ENCODE assay signal across 30 mouse cellular contexts in genomic region chr2:56576588-56576987, GRCm38 (mm10).
A peak's percentile ranks its signal among the peaks of the same experiment; 100 is the strongest.
DNase-seq lines count a peak whose midpoint lies in the region; ATAC-seq and TF ChIP-seq lines count a peak whose summit lies in the region.
"Had no signal": no experiment of that assay in that cellular context is flagged by ENCODE, and none has a peak within 500 bp of the region (broad histone marks: within the 10 kb centered on the region; RNA-seq: fewer than 3 reads in every experiment).

No protein-coding gene starts in this region.

- no peak for TF ChIP-seq CTCF in forebrain, postnatal 0 days (IDR thresholded peaks at IDR 0.05; ENCODE audit: low read depth)
- no peak for TF ChIP-seq CTCF in hindbrain, postnatal 0 days (IDR thresholded peaks at IDR 0.05; ENCODE audit: low read depth)
- TF ChIP-seq CTCF in midbrain, postnatal 0 days (IDR thresholded peaks at IDR 0.05), result no peak

- H3K9me3 ChIP-seq in forebrain, embryonic 11.5 days (ENCODE audit: control insufficient read depth, low read length), result no peaks in the 10 kb centered on the region
- H3K9me3 ChIP-seq in forebrain, postnatal 0 days (ENCODE audit: low read length), result no peaks in the 10 kb centered on the region
- no peaks in the 10 kb centered on the region for H3K9me3 ChIP-seq in hindbrain, embryonic 12.5 days (replicated peaks)
- no peaks in the 10 kb centered on the region for H3K9me3 ChIP-seq in hindbrain, postnatal 0 days (ENCODE audit: low read length)
- no peaks in the 10 kb centered on the region for H3K9me3 ChIP-seq in midbrain, embryonic 13.5 days
- H3K9me3 ChIP-seq in midbrain, postnatal 0 days (ENCODE audit: low read length), result no peaks in the 10 kb centered on the region
- no peaks in the 10 kb centered on the region for H3K9me3 ChIP-seq in neural tube, embryonic 14.5 days (ENCODE audit: control insufficient read depth, low read length)
- H3K9me3 ChIP-seq: embryonic facial prominence, embryonic 13.5 days; embryonic facial prominence, embryonic 15.5 days; forebrain, embryonic 10.5 days; forebrain, embryonic 13.5 days; forebrain, embryonic 15.5 days; G1E had no signal

- no peaks in the 10 kb centered on the region for H3K27me3 ChIP-seq in forebrain, embryonic 11.5 days (ENCODE audit: control insufficient read depth, insufficient read depth, low read length)
- no peaks in the 10 kb centered on the region for H3K27me3 ChIP-seq in forebrain, postnatal 0 days (ENCODE audit: insufficient read depth, low read length)
- no peaks in the 10 kb centered on the region for H3K27me3 ChIP-seq in hindbrain, embryonic 12.5 days
- no peaks in the 10 kb centered on the region for H3K27me3 ChIP-seq in hindbrain, postnatal 0 days (ENCODE audit: insufficient read depth, low read length)
- no peaks in the 10 kb centered on the region for H3K27me3 ChIP-seq in midbrain, embryonic 13.5 days
- no peaks in the 10 kb centered on the region for H3K27me3 ChIP-seq in midbrain, postnatal 0 days (ENCODE audit: insufficient read depth, low read length)
- H3K27me3 ChIP-seq in neural tube, embryonic 14.5 days (ENCODE audit: control insufficient read depth, insufficient read depth, low read length), result no peaks in the 10 kb centered on the region
- H3K27me3 ChIP-seq: CH12.LX; embryonic facial prominence, embryonic 13.5 days; embryonic facial prominence, embryonic 15.5 days; forebrain, embryonic 13.5 days; forebrain, embryonic 15.5 days had no signal

- DNase-seq in forebrain, embryonic 11.5 days (ENCODE audit: low spot score), result no peak
- DNase-seq in forebrain, postnatal 0 days, result no peak
- no peak for DNase-seq in hindbrain, postnatal 0 days (ENCODE audit: low spot score)
- no peak for DNase-seq in midbrain, postnatal 0 days (ENCODE audit: low spot score)
- no peak for DNase-seq in neural tube, embryonic 10.5 days (ENCODE audit: extremely low spot score, low spot score)
- DNase-seq: adrenal gland, adult 8-10 months; adrenal gland, postnatal 14 days; adrenal gland, postnatal 36 days; B cell, adult 2 months; cerebellum, adult 11 months; cerebellum, adult 18-20 months; cerebellum, adult 8-10 months; cerebellum, adult 9-11 months; cerebellum, postnatal 14 days; cerebellum, postnatal 36 days; embryo, embryonic 11 days had no signal

- no peaks in the 10 kb centered on the region for H3K36me3 ChIP-seq in forebrain, embryonic 11.5 days (ENCODE audit: control insufficient read depth, insufficient read depth, low read length)
- no peaks in the 10 kb centered on the region for H3K36me3 ChIP-seq in forebrain, postnatal 0 days (ENCODE audit: insufficient read depth)
- H3K36me3 ChIP-seq in hindbrain, embryonic 12.5 days, result no peaks in the 10 kb centered on the region
- no peaks in the 10 kb centered on the region for H3K36me3 ChIP-seq in hindbrain, postnatal 0 days (ENCODE audit: insufficient read depth, low read length)
- H3K36me3 ChIP-seq in midbrain, embryonic 13.5 days, result no peaks in the 10 kb centered on the region
- no peaks in the 10 kb centered on the region for H3K36me3 ChIP-seq in midbrain, postnatal 0 days (ENCODE audit: insufficient read depth, low read length)
- no peaks in the 10 kb centered on the region for H3K36me3 ChIP-seq in neural tube, embryonic 14.5 days (ENCODE audit: control insufficient read depth, insufficient read depth, low read length)
- H3K36me3 ChIP-seq: embryonic facial prominence, embryonic 13.5 days; embryonic facial prominence, embryonic 15.5 days; forebrain, embryonic 10.5 days; forebrain, embryonic 15.5 days; G1E had no signal

- ATAC-seq in forebrain, embryonic 11.5 days (replicated peaks; ENCODE audit: low FRiP score), result peak; percentile 16; the same call in 1 of the 2 replicates
- no peak for ATAC-seq in forebrain, postnatal 0 days
- peak; percentile 53 for ATAC-seq in hindbrain, embryonic 12.5 days (ENCODE audit: low FRiP score)
- ATAC-seq in hindbrain, postnatal 0 days, result no peak
- peak; percentile 65; the same call in 1 of the 2 replicates for ATAC-seq in midbrain, embryonic 13.5 days
- no peak for ATAC-seq in midbrain, postnatal 0 days (ENCODE audit: low FRiP score)
- ATAC-seq in neural tube, embryonic 14.5 days (ENCODE audit: low read depth), result peak; percentile 41; the same call in 1 of the 2 replicates
- ATAC-seq: activated CD4-positive, CD25-positive, alpha-beta regulatory T cell, adult 4 months; CD4-positive, CD25-positive, alpha-beta regulatory T cell, adult 4 months; forebrain, embryonic 13.5 days; forebrain, embryonic 15.5 days; Patski had no signal

- no peak overlapping the region for H3K9ac ChIP-seq in forebrain, embryonic 11.5 days (ENCODE audit: low read length)
- H3K9ac ChIP-seq in forebrain, postnatal 0 days, result no peak overlapping the region
- H3K9ac ChIP-seq in hindbrain, embryonic 12.5 days, result no peak overlapping the region
- no peak overlapping the region for H3K9ac ChIP-seq in hindbrain, postnatal 0 days (replicated peaks; ENCODE audit: low read length)
- no peak overlapping the region for H3K9ac ChIP-seq in midbrain, embryonic 13.5 days (replicated peaks)
- no peak overlapping the region for H3K9ac ChIP-seq in midbrain, postnatal 0 days (replicated peaks; ENCODE audit: low read length, poor library complexity, severe bottlenecking)
- no peak overlapping the region for H3K9ac ChIP-seq in neural tube, embryonic 14.5 days (replicated peaks; ENCODE audit: low read depth, low read length)
- H3K9ac ChIP-seq: embryonic facial prominence, embryonic 13.5 days; embryonic facial prominence, embryonic 15.5 days; forebrain, embryonic 13.5 days; forebrain, embryonic 15.5 days had no signal

- H3K27ac ChIP-seq in forebrain, embryonic 11.5 days (ENCODE audit: low read depth, low read length), result no peak overlapping the region
- no peak overlapping the region for H3K27ac ChIP-seq in forebrain, postnatal 0 days (ENCODE audit: low read depth, low read length)
- H3K27ac ChIP-seq in hindbrain, embryonic 12.5 days, result no peak overlapping the region
- no peak overlapping the region for H3K27ac ChIP-seq in hindbrain, postnatal 0 days
- H3K27ac ChIP-seq in midbrain, embryonic 13.5 days, result no peak overlapping the region
- no peak overlapping the region for H3K27ac ChIP-seq in midbrain, postnatal 0 days (ENCODE audit: low read depth, low read length)
- H3K27ac ChIP-seq in neural tube, embryonic 14.5 days (ENCODE audit: low read depth, low read length), result no peak overlapping the region
- H3K27ac ChIP-seq: embryonic facial prominence, embryonic 13.5 days; embryonic facial prominence, embryonic 15.5 days; forebrain, embryonic 10.5 days; forebrain, embryonic 13.5 days; forebrain, embryonic 15.5 days had no signal

- H3K4me1 ChIP-seq in forebrain, embryonic 11.5 days (replicated peaks; ENCODE audit: control insufficient read depth, insufficient read depth, low read length), result no peaks in the 10 kb centered on the region
- no peaks in the 10 kb centered on the region for H3K4me1 ChIP-seq in forebrain, postnatal 0 days (ENCODE audit: insufficient read depth)
- H3K4me1 ChIP-seq in hindbrain, embryonic 12.5 days, result no peaks in the 10 kb centered on the region
- H3K4me1 ChIP-seq in hindbrain, postnatal 0 days (ENCODE audit: insufficient read depth, low read length), result no peaks in the 10 kb centered on the region
- peaks cover 10% of the 10 kb centered on the region for H3K4me1 ChIP-seq in midbrain, embryonic 13.5 days (replicated peaks)
- no peaks in the 10 kb centered on the region for H3K4me1 ChIP-seq in midbrain, postnatal 0 days (ENCODE audit: insufficient read depth, low read length)
- no peaks in the 10 kb centered on the region for H3K4me1 ChIP-seq in neural tube, embryonic 14.5 days (ENCODE audit: control insufficient read depth, insufficient read depth, low read length)
- H3K4me1 ChIP-seq: embryonic facial prominence, embryonic 13.5 days; embryonic facial prominence, embryonic 15.5 days had no signal

- WGBS in forebrain, embryonic 11.5 days, result 58% methylated on average over 3 of the region's 3 CpGs
- 52% methylated on average over 3 of the region's 3 CpGs for WGBS in forebrain, postnatal 0 days
- 50% methylated on average over 3 of the region's 3 CpGs for WGBS in hindbrain, embryonic 12.5 days
- WGBS in hindbrain, postnatal 0 days, result 29% methylated on average over 3 of the region's 3 CpGs
- WGBS in midbrain, embryonic 13.5 days, result 32% methylated on average over 3 of the region's 3 CpGs
- 42% methylated on average over 3 of the region's 3 CpGs for WGBS in midbrain, postnatal 0 days
- 35% methylated on average over 3 of the region's 3 CpGs for WGBS in neural tube, embryonic 14.5 days

- H3K4me3 ChIP-seq in forebrain, embryonic 11.5 days (ENCODE audit: low read depth, low read length), result no peak overlapping the region
- no peak overlapping the region for H3K4me3 ChIP-seq in forebrain, postnatal 0 days (ENCODE audit: low read depth, low read length)
- H3K4me3 ChIP-seq in hindbrain, embryonic 12.5 days, result no peak overlapping the region
- no peak overlapping the region for H3K4me3 ChIP-seq in hindbrain, postnatal 0 days (ENCODE audit: low read length)
- H3K4me3 ChIP-seq in midbrain, embryonic 13.5 days (replicated peaks), result no peak overlapping the region
- H3K4me3 ChIP-seq in midbrain, postnatal 0 days (ENCODE audit: low read depth, low read length), result no peak overlapping the region
- H3K4me3 ChIP-seq in neural tube, embryonic 14.5 days (ENCODE audit: low read depth, low read length), result no peak overlapping the region
- H3K4me3 ChIP-seq: embryonic facial prominence, embryonic 13.5 days; embryonic facial prominence, embryonic 15.5 days; erythroblast, embryonic 14.5 days; forebrain, embryonic 10.5 days; forebrain, embryonic 13.5 days; forebrain, embryonic 15.5 days had no signal

- H3K4me2 ChIP-seq in forebrain, embryonic 11.5 days (ENCODE audit: low read depth, low read length, severe bottlenecking), result no peak overlapping the region
- no peak overlapping the region for H3K4me2 ChIP-seq in forebrain, postnatal 0 days (ENCODE audit: low read depth)
- no peak overlapping the region for H3K4me2 ChIP-seq in hindbrain, embryonic 12.5 days (replicated peaks)
- no peak overlapping the region for H3K4me2 ChIP-seq in hindbrain, postnatal 0 days (ENCODE audit: low read depth, low read length)
- no peak overlapping the region for H3K4me2 ChIP-seq in midbrain, embryonic 13.5 days (replicated peaks)
- no peak overlapping the region for H3K4me2 ChIP-seq in midbrain, postnatal 0 days (ENCODE audit: low read depth, low read length, poor library complexity, severe bottlenecking)
- no peak overlapping the region for H3K4me2 ChIP-seq in neural tube, embryonic 14.5 days (ENCODE audit: low read depth, low read length)
- H3K4me2 ChIP-seq: embryonic facial prominence, embryonic 13.5 days; embryonic facial prominence, embryonic 15.5 days; forebrain, embryonic 13.5 days; forebrain, embryonic 15.5 days had no signal

Comparison
In these comparisons a context has a peak if more than half of its experiments do, and no peak if none do; other contexts are left out.
1. ATAC-seq: peak in forebrain, embryonic 11.5 days (single experiment), hindbrain, embryonic 12.5 days (single experiment), midbrain, embryonic 13.5 days (single experiment) and neural tube, embryonic 14.5 days (single experiment); none in forebrain, postnatal 0 days (single experiment), hindbrain, postnatal 0 days (single experiment) and midbrain, postnatal 0 days (single experiment).